Mouse (Mus musculus): ENCODE measurements around the gene Lsamp. TPM values are rescaled to one million over a fixed set of nuclear protein-coding genes. Genes with fewer than 3 reads are reported as not detected.

Gene Lsamp
- total RNA-seq, 2 experiments from 2014 or later: not detected

DNA sequence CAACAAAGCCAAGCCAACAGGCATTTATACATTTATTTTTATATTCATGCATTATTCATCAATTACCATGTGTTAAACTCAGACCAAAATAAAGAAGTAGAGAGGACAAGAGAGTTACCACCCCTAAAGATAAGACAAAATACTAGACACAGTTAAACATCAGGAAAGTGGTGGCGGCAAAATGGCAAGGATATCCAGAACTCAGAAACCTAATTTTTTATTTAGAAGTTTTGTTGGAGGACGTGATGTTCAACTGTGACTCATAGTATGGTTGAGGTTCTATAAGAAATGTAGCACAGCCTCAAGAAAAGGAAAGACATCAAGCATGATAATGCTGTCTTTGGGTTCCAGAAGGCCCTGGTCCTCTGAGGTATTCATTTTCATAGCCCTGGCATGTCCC is 1104.5 kb downstream of the Lsamp start:
- no peak for ATAC-seq (replicated peaks; ENCODE audit: low FRiP score, low TSS enrichment, poor library complexity, severe bottlenecking)

GRCm38 (mm10) chr16:41090092-41090491 is 1105.9 kb downstream of the Lsamp start:
- no peak for ATAC-seq (replicated peaks; ENCODE audit: low FRiP score, low TSS enrichment, poor library complexity, severe bottlenecking)

- ATAC-seq (replicated peaks; ENCODE audit: low FRiP score, low TSS enrichment, poor library complexity, severe bottlenecking): no peak
Measured at GRCm38 (mm10) chr16:41091259-41091658, 1107.1 kb downstream of the Lsamp start.

DNA sequence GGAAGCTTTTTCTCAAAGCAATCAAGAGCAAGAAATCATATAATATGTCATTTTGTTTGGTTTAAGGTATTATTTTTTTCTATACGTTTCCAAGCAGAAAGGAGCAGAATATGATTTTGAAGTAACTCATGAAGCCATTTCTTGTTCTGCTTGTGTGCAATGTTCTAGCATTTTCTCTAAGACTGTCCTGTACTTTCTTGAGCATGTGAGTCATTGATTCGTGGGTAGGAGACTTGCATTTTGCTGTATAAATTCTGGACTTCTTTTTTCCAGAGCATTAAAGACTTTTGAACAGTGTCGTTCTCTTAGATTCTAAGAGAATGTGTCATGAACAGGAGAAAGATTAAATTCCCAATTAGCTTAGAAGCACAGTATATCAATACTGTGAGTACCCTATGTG is 1118.6 kb downstream of the Lsamp start:
- no peak for ATAC-seq (replicated peaks; ENCODE audit: low FRiP score, low TSS enrichment, poor library complexity, severe bottlenecking)

GRCm38 (mm10) chr16:41124361-41124760 is 1140.2 kb downstream of the Lsamp start:
- ATAC-seq (replicated peaks; ENCODE audit: low FRiP score, low TSS enrichment, poor library complexity, severe bottlenecking): no peak

- no peak for ATAC-seq (replicated peaks; ENCODE audit: low FRiP score, low TSS enrichment, poor library complexity, severe bottlenecking)
Measured at GRCm38 (mm10) chr16:41125051-41125450, 1140.9 kb downstream of the Lsamp start.

DNA sequence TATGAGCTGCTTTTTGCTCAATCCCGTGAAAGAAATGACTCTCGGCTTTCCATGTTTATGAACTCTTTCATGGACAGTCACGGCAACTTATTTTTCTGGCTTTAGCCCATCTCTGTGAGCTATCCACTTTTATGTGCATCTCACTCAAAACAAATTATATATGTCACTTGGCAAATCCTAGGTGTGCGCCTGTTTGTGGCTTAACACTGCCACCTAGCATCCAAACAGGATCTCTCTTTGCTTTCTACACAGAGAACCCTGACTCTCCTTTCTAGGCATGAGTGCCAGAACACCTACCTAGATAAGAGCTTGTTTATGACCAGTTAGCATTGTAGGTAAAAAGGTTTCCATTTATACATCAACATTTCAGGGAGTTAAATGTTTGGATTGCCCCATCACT is 1146.9 kb downstream of the Lsamp start:
- no peak for ATAC-seq (replicated peaks; ENCODE audit: low FRiP score, low TSS enrichment, poor library complexity, severe bottlenecking)

DNA sequence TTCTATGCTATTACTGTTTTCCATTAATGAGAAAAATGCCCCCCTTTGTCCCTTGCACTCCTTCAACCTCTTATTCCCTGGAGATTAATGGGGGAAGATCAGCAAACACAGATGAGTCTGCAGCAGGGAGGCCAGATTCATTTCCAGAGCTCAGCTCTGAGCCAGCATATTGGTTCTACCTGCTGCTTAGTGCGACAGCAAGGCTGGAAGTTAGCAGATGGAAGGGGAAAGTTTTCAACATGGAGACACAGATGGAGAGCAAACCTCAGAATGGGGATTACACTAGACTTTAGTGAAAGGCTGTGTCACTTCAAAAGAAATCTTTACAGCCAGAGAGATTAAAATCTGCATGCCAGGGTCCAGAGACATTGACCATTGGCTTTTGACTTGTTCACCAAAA is 1188.7 kb downstream of the Lsamp start:
- no peak for ATAC-seq (replicated peaks; ENCODE audit: low FRiP score, low TSS enrichment, poor library complexity, severe bottlenecking)

DNA sequence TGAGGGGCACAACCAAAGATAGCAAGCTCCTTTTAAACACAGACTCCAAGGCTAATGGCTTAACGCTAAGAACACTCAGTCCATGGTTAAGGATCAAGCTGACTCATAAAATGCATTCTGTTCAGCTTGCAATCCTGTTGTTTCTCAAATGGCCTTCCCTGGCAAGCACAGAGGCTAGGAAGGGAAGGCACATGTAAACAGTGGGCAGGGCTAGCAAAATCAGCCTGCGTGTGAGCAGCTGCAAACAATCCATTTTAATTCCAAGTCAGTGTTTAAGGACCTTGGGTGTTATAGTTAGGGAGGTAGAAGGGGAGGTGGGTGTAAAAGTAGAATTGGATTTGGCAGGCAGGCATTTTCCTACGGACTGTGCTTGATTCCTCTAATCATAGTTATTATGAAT is 1195.4 kb downstream of the Lsamp start:
- ATAC-seq (replicated peaks; ENCODE audit: low FRiP score, low TSS enrichment, poor library complexity, severe bottlenecking): no peak

DNA sequence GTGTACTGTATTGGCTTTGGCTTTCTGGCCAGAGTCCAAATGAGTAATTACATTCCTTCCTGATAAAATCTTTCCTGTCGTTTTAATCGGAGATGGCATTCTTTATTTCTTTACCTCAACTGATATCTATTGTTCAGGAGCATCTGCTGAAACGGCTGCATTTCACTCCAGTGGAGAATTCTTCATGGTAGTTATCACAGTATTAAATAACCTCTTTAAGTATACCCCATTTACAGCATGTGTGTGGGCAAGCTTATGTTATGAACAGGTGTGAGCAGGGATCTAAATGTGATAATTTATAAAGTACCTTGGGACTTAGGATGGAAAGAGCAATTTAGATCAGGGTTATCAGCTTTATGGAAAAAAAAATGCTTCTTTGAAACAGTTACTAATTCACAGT is 1196.7 kb downstream of the Lsamp start:
- no peak for ATAC-seq (replicated peaks; ENCODE audit: low FRiP score, low TSS enrichment, poor library complexity, severe bottlenecking)

DNA sequence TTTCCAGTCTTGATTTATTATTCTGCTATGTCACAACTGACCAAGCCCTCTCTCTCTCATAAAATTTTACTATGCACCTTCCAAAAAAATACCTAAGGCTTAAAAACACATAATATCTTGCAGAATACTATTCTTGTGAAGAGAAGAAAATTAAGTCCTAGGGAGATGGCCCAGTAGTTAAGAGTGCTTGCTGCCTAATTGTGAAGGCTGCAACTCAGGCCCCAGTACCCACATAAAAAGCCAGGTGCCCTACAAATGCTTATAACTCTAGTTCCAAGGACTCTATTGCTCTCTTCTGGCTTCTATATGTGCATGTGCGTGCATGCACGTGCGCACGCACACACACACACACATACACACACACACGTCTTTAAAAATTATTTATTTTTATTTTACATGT is 1225.9 kb downstream of the Lsamp start:
- ATAC-seq (replicated peaks; ENCODE audit: low FRiP score, low TSS enrichment, poor library complexity, severe bottlenecking): no peak

DNA sequence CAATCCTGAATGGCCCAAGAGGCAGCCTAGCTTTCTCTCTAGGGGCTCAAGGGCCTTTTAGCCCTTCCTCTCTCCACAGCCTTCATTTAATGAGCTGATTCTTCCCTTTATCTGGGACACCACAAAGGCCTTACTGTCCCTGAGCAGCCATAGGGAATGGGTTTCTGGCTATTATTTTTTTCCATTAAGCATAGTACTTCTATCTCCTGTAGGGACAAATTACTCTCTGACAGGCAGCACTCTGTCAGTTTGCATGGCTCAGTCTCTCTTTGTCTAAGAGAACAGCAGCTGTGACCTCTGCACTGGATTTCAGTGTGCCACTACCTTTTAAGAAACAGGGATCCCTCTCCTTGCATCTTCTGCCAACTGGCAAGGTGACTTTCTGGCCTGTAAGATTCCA is 1251.7 kb downstream of the Lsamp start:
- ATAC-seq (replicated peaks; ENCODE audit: low FRiP score, low TSS enrichment, poor library complexity, severe bottlenecking): no peak

DNA sequence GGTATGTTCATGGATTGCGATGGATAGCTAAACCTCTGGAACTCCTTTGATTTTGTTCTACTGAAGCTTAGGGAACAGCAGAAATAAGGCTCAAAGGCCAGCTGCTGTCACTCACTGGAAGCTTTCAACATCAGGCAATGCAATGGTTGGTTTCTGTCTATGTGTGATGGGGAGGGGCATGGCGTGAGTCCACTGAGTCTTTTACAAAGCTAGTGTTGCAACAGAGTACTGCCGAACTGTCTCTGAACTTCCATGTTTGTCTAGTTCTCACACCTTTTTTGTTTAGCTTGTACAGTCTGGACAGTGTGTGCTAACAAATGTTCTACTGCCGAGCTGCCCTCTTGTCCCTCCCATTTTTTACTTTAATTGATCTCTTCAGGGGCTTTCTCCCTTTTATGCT is 1258.7 kb downstream of the Lsamp start:
- no peak for ATAC-seq (replicated peaks; ENCODE audit: low FRiP score, low TSS enrichment, poor library complexity, severe bottlenecking)

DNA sequence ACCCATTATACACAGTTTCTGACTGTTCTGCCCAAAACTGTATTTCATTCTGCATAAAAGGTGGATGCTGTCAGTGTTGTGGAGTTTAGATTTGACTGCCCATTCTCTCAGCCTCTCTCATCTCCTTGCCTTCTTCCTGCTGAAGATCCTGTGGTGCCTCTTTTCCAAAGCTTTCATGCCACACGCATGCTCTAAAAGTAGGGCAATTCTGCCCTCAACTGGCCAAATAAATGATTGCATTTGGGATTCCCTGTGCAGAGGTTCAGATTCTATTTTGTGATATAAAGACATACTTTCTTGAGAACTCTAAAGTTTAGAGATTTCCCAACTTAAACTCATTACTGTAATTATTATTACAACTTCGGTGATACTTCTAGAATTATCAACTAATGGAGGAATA is 1260.5 kb downstream of the Lsamp start:
- ATAC-seq (replicated peaks; ENCODE audit: low FRiP score, low TSS enrichment, poor library complexity, severe bottlenecking): no peak

GRCm38 (mm10) chr16:41258145-41259035 is 1274.2 kb downstream of the Lsamp start:
- peak; percentile 63; the same call in 1 of the 2 replicates for ATAC-seq (replicated peaks; ENCODE audit: low FRiP score, low TSS enrichment, poor library complexity, severe bottlenecking)

DNA sequence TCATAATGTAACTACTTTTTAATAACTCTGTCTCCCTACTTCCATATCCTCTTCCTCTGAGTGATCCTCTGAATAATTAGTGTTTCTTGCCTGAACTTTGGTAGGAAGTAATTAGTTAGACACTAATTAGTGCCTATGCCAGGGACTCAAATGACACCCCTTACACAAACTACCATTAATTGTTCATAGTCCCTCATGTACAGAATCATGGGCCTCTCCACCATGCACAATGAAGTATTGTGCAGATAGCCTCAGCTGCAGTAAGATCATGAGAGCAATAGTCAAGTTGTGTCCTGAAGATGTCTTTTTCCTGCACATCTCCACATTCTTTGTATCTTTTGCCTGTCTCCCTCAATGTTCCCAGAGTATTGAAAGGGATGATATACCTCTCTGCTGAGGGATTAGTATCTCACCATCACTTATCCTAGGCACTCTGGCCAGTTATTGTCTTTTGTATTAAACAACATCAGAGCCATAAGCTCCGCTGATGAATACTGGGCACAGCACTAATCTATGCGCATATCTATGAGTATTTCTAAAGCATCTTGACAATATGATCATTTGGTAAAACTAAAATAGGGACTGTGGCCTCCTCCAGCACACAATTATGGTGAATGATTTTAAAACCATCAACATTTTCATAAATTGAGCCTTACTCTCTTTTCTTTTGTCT is 1292.0 kb downstream of the Lsamp start:
- no peak for ATAC-seq (replicated peaks; ENCODE audit: low FRiP score, low TSS enrichment, poor library complexity, severe bottlenecking)

- ATAC-seq (replicated peaks; ENCODE audit: low FRiP score, low TSS enrichment, poor library complexity, severe bottlenecking): no peak
Measured at GRCm38 (mm10) chr16:41317992-41318391, 1333.8 kb downstream of the Lsamp start.

DNA sequence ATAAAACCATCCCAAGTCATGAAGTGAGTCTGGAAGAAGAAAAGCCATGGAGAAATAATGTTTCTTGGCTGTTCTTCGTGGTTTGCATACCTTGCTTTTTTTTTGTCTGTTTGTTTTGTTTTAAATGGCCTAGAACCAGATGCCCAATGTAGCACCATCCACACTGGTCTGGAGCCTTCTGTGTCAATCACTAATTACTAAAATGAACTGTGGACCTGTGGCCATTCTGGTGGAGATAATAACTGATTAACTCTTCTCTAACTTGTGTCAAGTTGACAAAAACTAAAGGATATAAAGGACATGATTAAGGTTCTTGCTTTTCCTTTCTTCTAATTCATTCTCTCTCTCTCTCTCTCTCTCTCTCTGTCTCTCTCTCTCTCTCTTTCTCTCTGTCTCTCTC is 1359.3 kb downstream of the Lsamp start:
- no peak for ATAC-seq (replicated peaks; ENCODE audit: low FRiP score, low TSS enrichment, poor library complexity, severe bottlenecking)

DNA sequence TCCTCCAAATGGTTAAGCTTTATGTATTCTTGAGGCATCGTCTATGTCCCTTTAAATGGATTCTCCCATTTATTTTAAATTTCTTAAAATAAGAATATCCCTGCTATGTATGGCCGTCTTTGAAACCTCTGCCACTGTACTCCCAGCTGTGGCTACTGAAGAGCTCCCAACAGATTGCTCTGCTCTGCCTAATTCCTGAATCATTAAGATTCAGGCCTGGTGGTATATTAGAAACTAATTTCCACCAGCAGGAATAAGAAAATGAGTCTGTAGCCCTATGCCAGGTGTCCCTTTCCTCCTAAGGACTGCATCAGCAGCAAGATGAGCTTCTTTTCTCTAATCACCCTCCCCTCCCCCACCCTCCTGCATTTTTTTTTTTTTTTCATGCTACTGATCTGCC is 1381.0 kb downstream of the Lsamp start:
- ATAC-seq (replicated peaks; ENCODE audit: low FRiP score, low TSS enrichment, poor library complexity, severe bottlenecking): no peak

DNA sequence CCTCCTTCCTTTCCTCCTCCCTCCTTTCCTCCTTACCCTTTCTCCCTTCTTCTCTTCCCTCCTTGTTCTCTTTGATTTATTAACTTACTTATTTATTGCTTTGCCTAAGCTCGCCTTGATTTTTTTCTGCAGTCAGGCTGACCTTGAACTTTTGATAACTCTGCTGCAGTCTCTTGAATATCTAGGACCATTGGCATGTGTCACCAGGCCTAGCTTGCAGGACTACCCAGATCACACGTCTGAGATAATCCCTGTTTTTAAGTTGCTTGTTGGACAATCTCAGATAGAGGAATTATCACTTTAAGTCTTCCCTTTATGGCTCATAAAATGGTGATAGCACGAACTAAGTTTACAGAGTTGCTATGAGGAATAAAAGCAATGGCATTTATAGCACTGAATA is 1399.5 kb downstream of the Lsamp start:
- ATAC-seq (replicated peaks; ENCODE audit: low FRiP score, low TSS enrichment, poor library complexity, severe bottlenecking): no peak

- ATAC-seq (replicated peaks; ENCODE audit: low FRiP score, low TSS enrichment, poor library complexity, severe bottlenecking): no peak
Measured at GRCm38 (mm10) chr16:41384288-41384687, 1400.1 kb downstream of the Lsamp start.
